Mouse (Mus musculus) heart, postnatal 0 days (tissue): ENCODE data around the gene Mmp23.

Source experiments
- CTCF ChIP-seq: IDR thresholded peaks from 2 replicates; pipeline ENCODE4 v1.5.1; 2016; ENCODE audit warnings: antibody characterized with exemption, control low read depth, low read depth
- EP300 ChIP-seq: IDR thresholded peaks from 2 replicates; pipeline ENCODE4 v1.6.1; 2016; ENCODE audit warnings: antibody characterized with exemption, low read depth

- TF ChIP-seq CTCF (no peak), EP300 (no peak)
Measured at GRCm38 (mm10) chr4:155601997-155602456, 51.2 kb downstream of the Mmp23 start.
